Mouse (Mus musculus) midbrain, embryonic 10.5 days (tissue): Measurements from ENCODE around the gene Spop. TPM values are rescaled to one million over a fixed set of nuclear protein-coding genes. Genes with fewer than 3 reads are reported as not detected.

Experiments used
- DNase-seq: peaks from one replicate; pipeline ENCODE4 v3.0.0-alpha.2; 2017; ENCODE audit warnings: low spot score
- H3K27ac ChIP-seq: fragments of 300-500 bp; sonication (generic); replicated peaks from 2 replicates; pipeline ENCODE4 v1.5.1; 2016; ENCODE audit warnings: mild to moderate bottlenecking
- H3K27me3 ChIP-seq: fragments of 300-500 bp; sonication (generic); 2 replicates; pipeline ENCODE4 v1.6.1; 2016; ENCODE audit warnings: low read depth, mild to moderate bottlenecking; ENCODE audit not compliant: poor library complexity, severe bottlenecking
- H3K36me3 ChIP-seq: fragments of 300-500 bp; sonication (generic); 2 replicates; pipeline ENCODE4 v1.6.1; 2016; ENCODE audit warnings: mild to moderate bottlenecking, moderate library complexity
- H3K4me1 ChIP-seq: fragments of 300-500 bp; sonication (generic); 2 replicates; pipeline ENCODE4 v1.6.1; 2016
- H3K4me3 ChIP-seq: fragments of 300-500 bp; sonication (generic); 2 replicates; pipeline ENCODE4 v1.5.1; 2016; ENCODE audit warnings: mild to moderate bottlenecking, moderate library complexity
- H3K9me3 ChIP-seq: fragments of 300-500 bp; sonication (generic); replicated peaks from 2 replicates; pipeline ENCODE4 v1.6.1; 2016; ENCODE audit warnings: mild to moderate bottlenecking
- WGBS: fragments of 180-500 bp; shearing (Covaris S2); methylation state at CpG from one replicate; pipeline ENCODE4 v1.1.7; 2016; 5-methylcytosine and 5-hydroxymethylcytosine counted together
- polyA plus RNA-seq: library from polyadenylated mRNA; unstranded; fragments of >200 nt; fragmentation: Nextera tagmentation; extraction: Ambion mirVana; gene quantifications from 2 replicates; pipeline ENCODE4 v1.2.1, GENCODE M21; 2016

The Spop gene
- polyA plus RNA-seq, 1 experiment from 2014 or later = 170 TPM

DNA sequence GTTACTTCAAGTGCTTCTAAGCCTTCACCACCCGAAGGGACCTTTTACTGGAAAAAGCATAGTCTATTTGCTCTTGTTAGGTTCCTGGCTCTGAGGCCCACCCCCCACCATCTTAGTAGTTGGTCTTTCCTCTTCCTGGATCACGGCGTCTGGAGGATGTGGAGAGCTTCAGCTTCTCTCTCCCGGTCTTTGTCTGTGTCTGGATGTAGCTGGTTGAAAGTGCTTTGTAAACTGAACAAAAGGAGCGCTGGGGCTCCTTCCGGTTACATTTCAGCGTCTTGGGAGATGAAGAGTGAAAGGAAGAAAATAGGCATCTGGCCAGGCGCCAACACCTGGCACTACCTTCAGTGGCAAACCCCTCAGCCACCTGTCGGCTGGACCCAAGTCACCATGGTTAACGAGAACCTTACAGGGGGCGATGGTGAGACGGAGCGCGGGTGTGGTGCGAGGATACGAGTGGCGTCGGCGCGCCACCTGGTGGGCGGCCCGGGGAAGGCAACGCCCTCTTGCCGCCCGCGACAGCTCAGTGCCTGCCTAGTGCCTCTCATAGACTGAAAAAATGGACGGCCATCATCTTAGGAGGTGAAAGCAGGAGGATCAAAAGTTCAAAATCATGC, 106.7 kb downstream of the Spop start:
- H3K27ac ChIP-seq = peak overlapping the region; percentile 84
- 5% methylated on average over 27 of the region's 27 CpGs for WGBS
- H3K9me3 ChIP-seq = no peaks in the 10 kb centered on the region
- peaks cover 66% of the 10 kb centered on the region for H3K27me3 ChIP-seq
- no peaks in the 10 kb centered on the region for H3K36me3 ChIP-seq
- H3K4me3 ChIP-seq = peak overlapping the region; percentile 48
- peak; percentile 88 for DNase-seq
- H3K4me1 ChIP-seq = peaks cover 52% of the 10 kb centered on the region

- peaks cover 42% of the 10 kb centered on the region for H3K4me1 ChIP-seq
- under 1% methylated on average over 13 of the region's 13 CpGs for WGBS
Observed at GRCm38 (mm10) chr11:95521563-95521962, 107.7 kb downstream of the Spop start.

DNA sequence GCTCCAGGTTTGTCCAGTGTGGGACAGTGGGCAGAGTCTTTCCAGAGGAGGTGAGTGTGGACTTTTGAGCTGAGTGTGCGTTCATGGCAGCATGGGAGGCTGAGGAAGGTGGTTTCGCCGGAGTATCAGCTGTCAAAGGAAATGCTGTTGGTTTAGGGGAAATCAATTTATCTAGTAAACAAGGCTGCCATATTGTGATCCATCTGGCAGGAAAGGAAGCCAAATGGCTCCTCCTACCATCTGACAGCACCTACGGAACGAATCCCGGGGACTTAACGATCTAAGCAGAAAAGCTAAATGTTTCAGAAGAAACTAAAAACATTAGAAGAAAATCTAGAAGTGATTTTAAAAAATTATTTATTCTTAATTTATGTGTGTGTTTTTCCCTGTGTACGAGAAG, 113.4 kb downstream of the Spop start:
- H3K27me3 ChIP-seq = peaks cover 7% of the 10 kb centered on the region; the same call in 1 of the 2 replicates
- DNase-seq = no peak
- H3K36me3 ChIP-seq = no peaks in the 10 kb centered on the region
- H3K27ac ChIP-seq = no peak overlapping the region
- no peaks in the 10 kb centered on the region for H3K4me1 ChIP-seq
- 92% methylated on average over 8 of the region's 8 CpGs for WGBS
- H3K9me3 ChIP-seq = no peaks in the 10 kb centered on the region
- no peak overlapping the region for H3K4me3 ChIP-seq

More at GRCm38 (mm10) chr11:95521563-95521962, 107.7 kb downstream of the Spop start:
- H3K36me3 ChIP-seq = no peaks in the 10 kb centered on the region
- H3K27me3 ChIP-seq = peaks cover 56% of the 10 kb centered on the region
- H3K4me3 ChIP-seq = peak overlapping the region; percentile 48
- H3K9me3 ChIP-seq = no peaks in the 10 kb centered on the region
- peak; percentile 83 for DNase-seq
- peak overlapping the region; percentile 3 for H3K27ac ChIP-seq

DNA sequence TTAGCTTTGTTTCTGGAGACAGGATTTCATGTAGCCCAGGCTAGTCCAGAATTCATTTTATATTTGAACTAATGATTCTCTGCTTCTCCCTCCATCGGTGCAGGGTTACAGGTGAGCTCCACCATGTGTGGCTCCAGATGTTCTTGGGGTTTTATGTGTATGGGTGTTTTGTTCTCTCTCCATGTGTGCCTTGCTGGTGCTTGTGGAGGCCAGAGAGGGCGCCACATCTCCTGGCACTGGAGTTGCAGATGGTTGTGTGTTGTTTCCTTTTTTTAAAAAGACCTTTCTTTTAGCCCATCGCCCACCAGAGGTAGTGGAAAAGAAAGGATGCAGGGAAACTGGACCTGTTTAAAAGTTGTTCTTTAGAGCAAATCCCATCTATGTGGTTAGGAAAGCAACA, 114.4 kb downstream of the Spop start:
- Histone ChIP-seq H3K9me3 (no peaks in the 10 kb centered on the region), H3K27me3 (no peaks in the 10 kb centered on the region), H3K27ac (no peak overlapping the region), H3K4me3 (no peak overlapping the region), H3K36me3 (no peaks in the 10 kb centered on the region), H3K4me1 (no peaks in the 10 kb centered on the region)
- WGBS = 77% methylated on average over 3 of the region's 3 CpGs
- no peak for DNase-seq

DNA sequence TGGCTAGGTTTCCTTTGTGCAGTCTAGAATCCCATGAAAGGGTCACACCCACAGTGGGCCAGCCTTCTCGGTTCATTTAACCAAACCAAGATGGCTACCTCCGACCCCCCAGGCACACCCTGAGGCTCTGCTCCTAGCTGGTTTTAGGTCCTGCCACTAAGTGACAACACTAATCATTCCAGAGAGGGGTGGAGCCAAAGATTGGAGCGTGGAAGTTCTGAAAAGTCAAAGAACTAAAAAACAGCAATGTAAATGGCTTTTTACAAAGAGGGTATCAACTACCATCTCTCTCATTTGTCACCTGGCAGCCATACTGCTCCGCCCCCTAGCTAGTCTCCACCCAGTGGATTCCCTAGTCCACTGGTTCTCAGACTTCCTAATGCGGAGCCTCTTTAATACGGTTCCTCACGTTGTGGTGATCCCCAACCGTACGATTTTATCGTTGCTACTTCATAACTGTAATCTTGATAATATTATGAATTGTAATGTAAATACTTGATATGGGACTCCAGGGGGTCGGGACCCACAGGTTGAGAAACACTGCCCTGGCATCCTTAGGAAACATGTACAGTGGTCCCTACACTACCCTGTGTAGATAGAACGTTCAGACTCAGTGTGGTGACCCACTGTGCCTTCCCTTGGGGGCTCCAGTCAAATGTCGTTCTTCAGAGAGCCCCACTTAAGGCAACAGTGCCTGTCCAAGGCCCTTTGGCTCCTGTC, 118.6 kb downstream of the Spop start:
- H3K9me3 ChIP-seq = no peaks in the 10 kb centered on the region
- DNase-seq = no peak
- peaks cover 18% of the 10 kb centered on the region for H3K4me1 ChIP-seq
- peaks cover 17% of the 10 kb centered on the region for H3K27me3 ChIP-seq
- WGBS = 79% methylated on average over 13 of the region's 13 CpGs
- no peak overlapping the region for H3K4me3 ChIP-seq
- H3K36me3 ChIP-seq = no peaks in the 10 kb centered on the region
- H3K27ac ChIP-seq = no peak overlapping the region

DNA sequence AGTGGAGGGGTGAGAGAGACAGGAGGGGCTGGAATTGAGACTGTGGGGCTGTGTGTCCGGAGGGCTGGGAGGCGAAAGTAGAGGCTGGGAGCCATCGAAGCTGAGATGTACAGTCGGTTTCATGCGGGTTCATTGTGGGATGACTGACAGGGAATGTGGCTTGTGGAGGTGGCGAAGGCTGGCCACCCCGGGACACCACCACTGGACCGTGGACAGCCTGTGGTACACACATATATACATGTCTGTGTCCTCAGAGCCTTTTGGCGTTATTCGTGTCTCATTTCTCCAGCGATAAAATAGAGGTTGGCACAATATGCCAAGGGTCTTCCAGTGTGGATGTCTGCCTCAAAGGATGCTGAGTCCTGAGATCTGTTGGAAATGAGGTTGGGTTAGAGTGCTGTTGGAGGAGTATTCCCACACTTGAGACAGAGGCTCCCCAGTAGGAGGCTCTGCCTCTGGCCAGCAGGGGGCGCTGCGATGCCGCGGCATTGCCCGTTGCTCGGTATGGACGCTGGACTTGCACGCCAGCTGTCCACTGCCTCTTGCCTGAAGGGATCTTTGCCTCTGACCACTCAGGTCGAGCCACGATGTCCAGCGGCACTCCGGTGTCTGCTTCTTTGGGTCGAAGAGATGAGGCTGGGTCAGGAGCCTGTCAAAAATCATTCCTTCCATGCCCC, 119.7 kb downstream of the Spop start:
- no peaks in the 10 kb centered on the region for H3K36me3 ChIP-seq
- peaks cover 22% of the 10 kb centered on the region for H3K4me1 ChIP-seq
- peak overlapping the region; percentile 36 for H3K4me3 ChIP-seq
- H3K9me3 ChIP-seq = no peaks in the 10 kb centered on the region
- 22% methylated on average over 24 of the region's 24 CpGs for WGBS
- H3K27me3 ChIP-seq = peaks cover 17% of the 10 kb centered on the region
- peak; percentile 92 for DNase-seq
- peak overlapping the region; percentile 52; the same call in 1 of the 2 replicates for H3K27ac ChIP-seq

DNA sequence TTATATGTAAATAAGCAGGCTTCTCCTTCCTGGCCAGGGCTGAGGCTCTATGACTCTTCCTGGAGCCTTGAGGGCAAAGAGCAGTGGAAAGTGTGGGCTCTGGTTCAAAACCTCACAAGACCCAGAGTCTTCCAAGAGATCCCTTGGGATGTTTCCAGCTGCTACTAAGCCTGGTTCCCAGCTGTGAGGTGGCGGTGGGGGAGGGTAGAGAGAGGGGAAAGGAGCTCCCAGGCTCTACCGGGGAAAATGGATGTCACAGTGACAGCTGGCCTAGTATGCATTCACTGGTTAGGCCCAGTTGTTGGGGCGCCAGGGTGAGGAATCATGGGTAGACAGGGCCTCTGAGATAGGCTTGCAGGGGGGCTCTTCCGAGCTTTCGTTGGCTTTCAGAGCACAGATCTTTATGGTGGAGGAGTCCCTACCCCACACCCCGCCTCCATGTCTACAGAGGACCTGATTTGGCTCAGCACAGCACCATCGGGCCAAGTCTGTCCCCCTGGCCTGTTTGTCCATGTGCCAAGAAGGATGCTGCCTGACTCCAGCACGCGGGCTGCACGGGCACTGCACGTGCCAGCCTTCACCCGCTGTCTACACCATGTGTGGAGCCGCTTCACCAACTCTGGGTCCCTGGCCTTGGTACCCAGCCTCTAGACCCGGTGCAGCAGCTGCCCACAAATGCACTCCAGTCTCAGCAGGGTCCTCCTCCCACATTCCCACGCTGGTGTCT, 124.7 kb downstream of the Spop start:
- Histone ChIP-seq H3K27ac (peak overlapping the region; percentile 34; the same call in 1 of the 2 replicates), H3K4me3 (no peak overlapping the region), H3K9me3 (no peaks in the 10 kb centered on the region), H3K27me3 (peaks cover 36% of the 10 kb centered on the region), H3K4me1 (peaks cover 44% of the 10 kb centered on the region), H3K36me3 (no peaks in the 10 kb centered on the region)
- WGBS = 78% methylated on average over 15 of the region's 15 CpGs
- DNase-seq = no peak

- Histone ChIP-seq H3K27ac (peak overlapping the region; percentile 30; the same call in 1 of the 2 replicates), H3K27me3 (peaks cover 18% of the 10 kb centered on the region), H3K9me3 (no peaks in the 10 kb centered on the region), H3K36me3 (no peaks in the 10 kb centered on the region), H3K4me1 (peaks cover 31% of the 10 kb centered on the region), H3K4me3 (no peak overlapping the region)
- DNase-seq = no peak
- WGBS = 39% methylated on average over 18 of the region's 18 CpGs
Observed at GRCm38 (mm10) chr11:95540637-95541385, 126.9 kb downstream of the Spop start.

Other genes with a start within 250 kb of the Spop start
- gene Tac4, start 152.6 kb upstream of the Spop start, polyA plus RNA-seq = not detected in 2 replicates
- gene Kat7, start 103.8 kb upstream of the Spop start, polyA plus RNA-seq = 91.6 and 97.6 TPM in 2 replicates
- 6.7 and 7.7 TPM in 2 replicates for gene Fam117a, start 77.1 kb upstream of the Spop start, polyA plus RNA-seq
- 123 and 131 TPM in 2 replicates for gene Slc35b1, start 29.4 kb upstream of the Spop start, polyA plus RNA-seq
- 0.68 and 0.78 TPM in 2 replicates for gene Nxph3, start 100.5 kb downstream of the Spop start, polyA plus RNA-seq
- 17.9 and 22.5 TPM in 2 replicates for gene Ngfr, start 173.7 kb downstream of the Spop start, polyA plus RNA-seq